Mouse (Mus musculus) stomach, postnatal 0 days (tissue): ENCODE measurements around the gene Dnah12.

ENCODE experiments used
- CTCF ChIP-seq: IDR thresholded peaks from 2 replicates; pipeline ENCODE4 v1.5.1; 2016; ENCODE audit warnings: antibody characterized with exemption, low read depth, mild to moderate bottlenecking, moderate library complexity
- EP300 ChIP-seq: optimal IDR thresholded peaks from 2 replicates; pipeline ENCODE3; 2016; ENCODE audit warnings: antibody characterized with exemption

GRCm38 (mm10) chr14:26675791-26676190 lies 17.3 kb upstream of the Dnah12 start:
- TF ChIP-seq CTCF, result no peak
- TF ChIP-seq EP300, result no peak
